Mouse (Mus musculus) retina, embryonic 14.5 days (tissue): ENCODE results near the gene Slc5a10.

Source experiments
- DNase-seq: peaks from one replicate; pipeline ENCODE4 v3.0.0-alpha.2; 2015; ENCODE audit warnings: low spot score

Gene Slc5a10

GRCm38 (mm10) chr11:61720636-61721035 lies at the start of gene Slc5a10:
Slc5a10 (minus strand) TSS chr11:61720826.
- DNase-seq = no peak

GRCm38 (mm10) chr11:61761584-61762407 lies 41.2 kb upstream of the Slc5a10 start, which contains the start of gene Prpsap2:
Prpsap2 (minus strand) TSS chr11:61762088.
- DNase-seq = peak; percentile 99

GRCm38 (mm10) chr11:61760518-61760917 lies 39.9 kb upstream of the Slc5a10 start:
- peak; percentile 39 for DNase-seq

GRCm38 (mm10) chr11:61757151-61757550 lies 36.5 kb upstream of the Slc5a10 start:
- DNase-seq = no peak

- peak; percentile 30 for DNase-seq
Observed at GRCm38 (mm10) chr11:61751612-61752011, 31.0 kb upstream of the Slc5a10 start.

GRCm38 (mm10) chr11:61747161-61747560 lies 26.5 kb upstream of the Slc5a10 start:
- no peak for DNase-seq

GRCm38 (mm10) chr11:61745781-61746180 lies 25.2 kb upstream of the Slc5a10 start:
- DNase-seq = no peak

- peak; percentile 32 for DNase-seq
Observed at GRCm38 (mm10) chr11:61744460-61744859, 23.8 kb upstream of the Slc5a10 start.

- no peak for DNase-seq
Observed at GRCm38 (mm10) chr11:61743768-61744167, 23.1 kb upstream of the Slc5a10 start.

- DNase-seq = no peak
Observed at GRCm38 (mm10) chr11:61740500-61740899, 19.9 kb upstream of the Slc5a10 start.

- DNase-seq = no peak
Observed at GRCm38 (mm10) chr11:61737290-61737689, 16.7 kb upstream of the Slc5a10 start.

GRCm38 (mm10) chr11:61732672-61733071 lies 12.0 kb upstream of the Slc5a10 start:
- no peak for DNase-seq

GRCm38 (mm10) chr11:61728037-61728436 lies 7.4 kb upstream of the Slc5a10 start:
- DNase-seq = no peak

- DNase-seq = no peak
Observed at GRCm38 (mm10) chr11:61722077-61722476, 1.5 kb upstream of the Slc5a10 start.

- no peak for DNase-seq
Observed at GRCm38 (mm10) chr11:61719826-61720225, 800 bp downstream of the Slc5a10 start.

- DNase-seq = no peak
Observed at GRCm38 (mm10) chr11:61719387-61719786, 1.2 kb downstream of the Slc5a10 start.

GRCm38 (mm10) chr11:61717990-61718389 lies 2.6 kb downstream of the Slc5a10 start:
- no peak for DNase-seq

- DNase-seq = no peak
Observed at GRCm38 (mm10) chr11:61715130-61715529, 5.5 kb downstream of the Slc5a10 start.

- DNase-seq = peak; percentile 97
Observed at GRCm38 (mm10) chr11:61714346-61715117, 6.1 kb downstream of the Slc5a10 start.

- DNase-seq = no peak
Observed at GRCm38 (mm10) chr11:61713157-61713855, 7.3 kb downstream of the Slc5a10 start.

- DNase-seq = no peak
Observed at GRCm38 (mm10) chr11:61708928-61709327, 11.7 kb downstream of the Slc5a10 start.

- DNase-seq = no peak
Observed at GRCm38 (mm10) chr11:61706232-61706631, 14.4 kb downstream of the Slc5a10 start.
